Mouse (Mus musculus) midbrain, embryonic 11.5 days (tissue): ENCODE results near the gene Stox1. TPM values are rescaled to one million over a fixed set of nuclear protein-coding genes. Genes with fewer than 3 reads are reported as not detected.

ENCODE experiments used
- ATAC-seq: fragments of 200-750 bp; cut with Nextera tagmentation; 2 replicates; pipeline ENCODE4 v1.8.0; 2017; ENCODE audit warnings: moderate TSS enrichment, moderate library complexity; ENCODE audit not compliant: low FRiP score
- DNase-seq: peaks from one replicate; pipeline ENCODE4 v3.0.0; 2015; ENCODE audit warnings: low spot score; ENCODE audit errors: missing footprints
- H3K27ac ChIP-seq: fragments of 300-500 bp; sonication (generic); 2 replicates; pipeline ENCODE4 v1.5.1; 2014; ENCODE audit warnings: low read depth, low read length
- H3K27me3 ChIP-seq: fragments of 300-500 bp; sonication (generic); 2 replicates; pipeline ENCODE4 v1.6.1; 2014; ENCODE audit warnings: mild to moderate bottlenecking, low read length, moderate library complexity, mixed read lengths; ENCODE audit not compliant: control insufficient read depth, insufficient read depth
- H3K36me3 ChIP-seq: fragments of 300-500 bp; sonication (generic); 2 replicates; pipeline ENCODE4 v1.6.1; 2014; ENCODE audit warnings: mild to moderate bottlenecking, low read length, moderate library complexity, mixed read lengths; ENCODE audit not compliant: control insufficient read depth, insufficient read depth
- H3K4me1 ChIP-seq: fragments of 300-500 bp; sonication (generic); 2 replicates; pipeline ENCODE4 v1.6.1; 2014; ENCODE audit warnings: low read length; ENCODE audit not compliant: control insufficient read depth, insufficient read depth
- H3K4me2 ChIP-seq: fragments of 300-500 bp; sonication (generic); 2 replicates; pipeline ENCODE4 v1.6.1; 2014; ENCODE audit warnings: mild to moderate bottlenecking, moderate library complexity
- H3K4me3 ChIP-seq: fragments of 300-500 bp; sonication (generic); 2 replicates; pipeline ENCODE4 v1.5.1; 2014; ENCODE audit warnings: low read depth, low read length
- H3K9ac ChIP-seq: fragments of 300-500 bp; sonication (generic); 2 replicates; pipeline ENCODE4 v1.6.1; 2014; ENCODE audit warnings: low read length
- H3K9me3 ChIP-seq: fragments of 300-500 bp; sonication (generic); 2 replicates; pipeline ENCODE4 v1.6.1; 2016; ENCODE audit warnings: low read length; ENCODE audit not compliant: control insufficient read depth
- WGBS: fragments of 180-500 bp; shearing (Covaris S2); extraction: QIAGEN DNeasy Blood & Tissue Kit; methylation state at CpG from one replicate; pipeline ENCODE4 v1.1.7; 2014; 5-methylcytosine and 5-hydroxymethylcytosine counted together
- polyA plus RNA-seq: library from polyadenylated mRNA; unstranded; fragments of >200 nt; fragmentation: Nextera tagmentation; extraction: Ambion mirVana; gene quantifications from 2 replicates; pipeline ENCODE4 v1.2.1, GENCODE M21; 2014

Gene Stox1
- polyA plus RNA-seq, 1 experiment from 2014 or later, result 2.4 TPM

DNA sequence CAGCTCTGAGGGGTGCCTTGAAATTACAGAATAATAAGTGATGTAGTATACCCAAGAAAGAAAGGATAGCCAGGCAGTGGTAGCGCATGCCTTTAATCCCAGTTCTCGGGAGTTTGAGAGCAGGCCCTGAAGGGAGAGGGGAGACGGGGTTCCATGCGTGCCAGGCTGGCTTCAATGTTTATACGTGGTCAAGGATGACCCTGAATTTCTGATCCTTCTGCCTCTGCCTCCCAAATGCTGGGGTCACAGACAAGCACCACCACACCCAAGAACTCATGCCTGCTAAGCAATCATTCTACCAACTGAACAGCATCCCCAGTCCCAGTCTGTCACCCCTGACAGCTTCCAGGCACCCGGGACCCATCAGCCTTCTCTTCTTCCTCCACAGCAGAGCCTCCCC is 49.7 kb downstream of the Stox1 start:
- DNase-seq (peak; percentile 60), ATAC-seq (no peak)
- Histone ChIP-seq H3K27me3 (no peaks in the 10 kb centered on the region), H3K36me3 (no peaks in the 10 kb centered on the region), H3K4me2 (no peak overlapping the region), H3K27ac (no peak overlapping the region), H3K4me3 (no peak overlapping the region), H3K9ac (no peak overlapping the region), H3K4me1 (no peaks in the 10 kb centered on the region), H3K9me3 (peaks cover 5% of the 10 kb centered on the region; the same call in 1 of the 2 replicates)
- WGBS, result 94% methylated on average over 6 of the region's 6 CpGs

GRCm38 (mm10) chr10:62672359-62672758 is 53.6 kb downstream of the Stox1 start:
- DNase-seq, result peak; percentile 51
- Histone ChIP-seq H3K4me3 (no peak overlapping the region), H3K27ac (no peak overlapping the region), H3K4me1 (no peaks in the 10 kb centered on the region), H3K4me2 (no peak overlapping the region), H3K9ac (no peak overlapping the region), H3K36me3 (no peaks in the 10 kb centered on the region), H3K27me3 (no peaks in the 10 kb centered on the region), H3K9me3 (no peaks in the 10 kb centered on the region)
- WGBS, result 98% methylated on average over 2 of the region's 2 CpGs
- no peak for ATAC-seq

- Histone ChIP-seq H3K4me3 (no peak overlapping the region), H3K9me3 (no peaks in the 10 kb centered on the region), H3K27ac (no peak overlapping the region), H3K9ac (no peak overlapping the region), H3K27me3 (no peaks in the 10 kb centered on the region), H3K36me3 (no peaks in the 10 kb centered on the region), H3K4me2 (no peak overlapping the region), H3K4me1 (no peaks in the 10 kb centered on the region)
- WGBS, result 85% methylated on average over 14 of the region's 14 CpGs
- ATAC-seq, result no peak
- no peak for DNase-seq
These were observed 56.7 kb downstream of the Stox1 start for GRCm38 (mm10) chr10:62669245-62669644.

- 77% methylated on average over 2 of the region's 2 CpGs for WGBS
- H3K4me3 ChIP-seq, result no peak overlapping the region
- DNase-seq (no peak), ATAC-seq (no peak)
- no peaks in the 10 kb centered on the region for H3K36me3 ChIP-seq
- H3K9ac ChIP-seq, result no peak overlapping the region
- no peaks in the 10 kb centered on the region for H3K4me1 ChIP-seq
- H3K4me2 ChIP-seq, result no peak overlapping the region
- H3K27ac ChIP-seq, result no peak overlapping the region
- no peaks in the 10 kb centered on the region for H3K9me3 ChIP-seq
- no peaks in the 10 kb centered on the region for H3K27me3 ChIP-seq
These were observed 57.5 kb downstream of the Stox1 start for GRCm38 (mm10) chr10:62668463-62668862.

GRCm38 (mm10) chr10:62668043-62668442 is 57.9 kb downstream of the Stox1 start:
- WGBS, result 86% methylated on average over 5 of the region's 5 CpGs
- DNase-seq (no peak), ATAC-seq (no peak)
- no peaks in the 10 kb centered on the region for H3K36me3 ChIP-seq
- H3K9me3 ChIP-seq, result no peaks in the 10 kb centered on the region
- no peak overlapping the region for H3K9ac ChIP-seq
- H3K27me3 ChIP-seq, result no peaks in the 10 kb centered on the region
- H3K4me2 ChIP-seq, result no peak overlapping the region
- no peaks in the 10 kb centered on the region for H3K4me1 ChIP-seq
- no peak overlapping the region for H3K27ac ChIP-seq
- no peak overlapping the region for H3K4me3 ChIP-seq

GRCm38 (mm10) chr10:62664963-62665590 is 60.9 kb downstream of the Stox1 start:
- WGBS, result 68% methylated on average over 27 of the region's 27 CpGs
- DNase-seq, result no peak
- H3K27ac ChIP-seq, result no peak overlapping the region

DNA sequence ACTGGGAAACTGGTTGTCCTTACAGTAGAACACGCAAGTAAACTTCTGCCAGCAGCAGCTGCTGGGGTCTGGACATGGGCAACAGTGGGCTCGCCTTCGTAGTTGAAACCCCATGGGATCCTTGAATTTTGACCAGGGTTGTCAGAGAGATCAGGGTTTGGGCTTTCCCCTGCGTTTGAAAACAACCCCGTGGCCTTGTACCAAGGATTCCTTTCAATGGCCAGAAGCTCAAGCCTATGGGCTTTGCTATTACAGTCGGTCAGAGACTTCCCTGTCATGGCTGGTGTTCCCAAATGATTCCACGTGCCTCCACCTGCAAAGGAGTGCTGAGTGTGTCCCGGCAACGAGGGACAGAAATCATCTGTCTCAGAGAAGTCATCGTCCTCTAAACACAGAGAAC is 61.8 kb downstream of the Stox1 start:
- Histone ChIP-seq H3K9ac (no peak overlapping the region), H3K36me3 (no peaks in the 10 kb centered on the region), H3K27ac (no peak overlapping the region), H3K4me3 (no peak overlapping the region), H3K9me3 (no peaks in the 10 kb centered on the region), H3K4me1 (no peaks in the 10 kb centered on the region), H3K4me2 (no peak overlapping the region), H3K27me3 (no peaks in the 10 kb centered on the region)
- DNase-seq, result no peak
- ATAC-seq, result no peak
- 87% methylated on average over 10 of the region's 10 CpGs for WGBS

More at GRCm38 (mm10) chr10:62664963-62665590, 60.9 kb downstream of the Stox1 start:
- Histone ChIP-seq H3K27me3 (no peaks in the 10 kb centered on the region), H3K36me3 (no peaks in the 10 kb centered on the region), H3K4me2 (no peak overlapping the region), H3K9me3 (no peaks in the 10 kb centered on the region), H3K4me3 (no peak overlapping the region), H3K4me1 (no peaks in the 10 kb centered on the region), H3K9ac (no peak overlapping the region)
- no peak for ATAC-seq

GRCm38 (mm10) chr10:62656711-62657110 is 69.2 kb downstream of the Stox1 start:
- H3K9ac ChIP-seq, result no peak overlapping the region
- H3K27ac ChIP-seq, result no peak overlapping the region
- DNase-seq, result no peak
- ATAC-seq, result no peak
- peaks cover 4% of the 10 kb centered on the region for H3K4me1 ChIP-seq
- H3K9me3 ChIP-seq, result no peaks in the 10 kb centered on the region
- H3K27me3 ChIP-seq, result no peaks in the 10 kb centered on the region
- H3K4me3 ChIP-seq, result no peak overlapping the region
- WGBS, result 90% methylated on average over 7 of the region's 7 CpGs
- H3K36me3 ChIP-seq, result no peaks in the 10 kb centered on the region
- no peak overlapping the region for H3K4me2 ChIP-seq

- peak; percentile 91 for DNase-seq
- no peak for ATAC-seq
- Histone ChIP-seq H3K36me3 (no peaks in the 10 kb centered on the region), H3K9me3 (no peaks in the 10 kb centered on the region), H3K9ac (peak overlapping the region; percentile 92), H3K27me3 (no peaks in the 10 kb centered on the region), H3K4me1 (peaks cover 13% of the 10 kb centered on the region), H3K27ac (peak overlapping the region; percentile 77), H3K4me2 (peak overlapping the region; percentile 75), H3K4me3 (peak overlapping the region; percentile 89)
- WGBS, result 27% methylated on average over 3 of the region's 3 CpGs
These were observed 74.0 kb downstream of the Stox1 start for GRCm38 (mm10) chr10:62651961-62652360.
